Mouse (Mus musculus): ENCODE measurements around the gene Ebf3.

DNA sequence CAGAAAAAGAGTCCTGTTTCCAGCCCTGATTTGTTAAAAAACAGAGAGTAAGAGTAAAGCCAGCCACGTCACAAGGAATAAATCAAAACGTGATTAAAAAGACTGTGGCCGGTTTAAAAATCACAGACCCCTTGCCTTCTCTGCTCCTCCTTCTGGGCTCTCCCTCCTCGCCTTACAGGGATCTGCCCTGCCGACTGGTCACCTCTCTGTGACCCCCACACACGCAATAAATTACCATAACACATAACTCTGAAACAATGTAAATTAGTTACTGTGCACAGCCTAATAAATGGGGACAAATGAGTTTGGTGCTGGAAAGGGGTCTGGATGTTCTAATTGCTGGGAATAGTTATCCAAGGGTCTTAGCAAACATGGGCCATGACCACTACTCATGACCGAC, 17.1 kb downstream of the Ebf3 start:
- TF ChIP-seq CTCF (conservative IDR thresholded peaks at IDR 0.05; ENCODE audit: insufficient read depth, insufficient read length, low read depth, low read length) (no peak), POLR2A (IDR thresholded peaks at IDR 0.05; ENCODE audit: low read depth, low read length) (no peak)
